Mouse (Mus musculus): ENCODE measurements around the gene Arhgef12. TPM values are rescaled to one million over a fixed set of nuclear protein-coding genes. Genes with fewer than 3 reads are reported as not detected.

The Arhgef12 gene
- polyA plus RNA-seq, 1 experiment from 2014 or later, result 13.0 TPM

GRCm38 (mm10) chr9:42962506-42962905, 144.5 kb downstream of the Arhgef12 start:
- Histone ChIP-seq H3K36me3 (ENCODE audit: insufficient read depth, low read length) (peaks cover 12% of the 10 kb centered on the region), H3K9me3 (ENCODE audit: low read length) (no peaks in the 10 kb centered on the region), H3K27ac (ENCODE audit: low read length) (no peak overlapping the region), H3K9ac (replicated peaks; ENCODE audit: low read length) (no peak overlapping the region), H3K4me3 (ENCODE audit: low read length) (no peak overlapping the region), H3K4me2 (replicated peaks; ENCODE audit: low read depth, low read length) (no peak overlapping the region), H3K4me1 (ENCODE audit: insufficient read depth, low read length) (no peaks in the 10 kb centered on the region), H3K27me3 (ENCODE audit: insufficient read depth, low read length) (no peaks in the 10 kb centered on the region)
- ATAC-seq (ENCODE audit: low FRiP score, low TSS enrichment), result peak; percentile 12; the same call in 1 of the 2 replicates
- 74% methylated on average over 6 of the region's 6 CpGs for WGBS

DNA sequence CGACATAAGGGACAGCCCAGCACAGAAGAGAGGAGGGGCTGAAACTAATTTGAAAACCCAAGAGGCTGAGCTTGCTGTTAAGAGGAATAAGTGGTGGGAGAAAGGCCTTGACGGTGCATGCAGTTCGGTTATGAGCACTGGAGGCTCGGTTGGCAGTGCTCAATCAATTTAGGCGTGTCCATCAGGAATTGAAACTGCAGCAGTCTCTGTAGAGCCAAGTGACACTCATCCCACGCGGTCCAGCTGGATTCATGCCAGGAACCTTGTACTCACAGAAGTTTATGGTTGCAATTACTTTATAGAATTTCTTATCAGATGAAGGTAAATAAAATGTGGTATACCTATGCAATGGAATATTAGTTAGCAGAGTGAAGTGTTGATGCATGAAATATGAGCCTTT, 148.6 kb downstream of the Arhgef12 start:
- H3K4me2 ChIP-seq (replicated peaks; ENCODE audit: low read depth, low read length), result no peak overlapping the region
- no peaks in the 10 kb centered on the region; the same call in 1 of the 2 replicates for H3K9me3 ChIP-seq (ENCODE audit: low read length)
- H3K9ac ChIP-seq (replicated peaks; ENCODE audit: low read length), result no peak overlapping the region
- ATAC-seq (ENCODE audit: low FRiP score, low TSS enrichment), result no peak
- H3K4me3 ChIP-seq (ENCODE audit: low read length), result no peak overlapping the region
- H3K27me3 ChIP-seq (ENCODE audit: insufficient read depth, low read length), result no peaks in the 10 kb centered on the region
- H3K4me1 ChIP-seq (ENCODE audit: insufficient read depth, low read length), result no peaks in the 10 kb centered on the region
- no peak overlapping the region for H3K27ac ChIP-seq (ENCODE audit: low read length)
- 57% methylated on average over 7 of the region's 7 CpGs for WGBS
- H3K36me3 ChIP-seq (ENCODE audit: insufficient read depth, low read length), result no peaks in the 10 kb centered on the region

DNA sequence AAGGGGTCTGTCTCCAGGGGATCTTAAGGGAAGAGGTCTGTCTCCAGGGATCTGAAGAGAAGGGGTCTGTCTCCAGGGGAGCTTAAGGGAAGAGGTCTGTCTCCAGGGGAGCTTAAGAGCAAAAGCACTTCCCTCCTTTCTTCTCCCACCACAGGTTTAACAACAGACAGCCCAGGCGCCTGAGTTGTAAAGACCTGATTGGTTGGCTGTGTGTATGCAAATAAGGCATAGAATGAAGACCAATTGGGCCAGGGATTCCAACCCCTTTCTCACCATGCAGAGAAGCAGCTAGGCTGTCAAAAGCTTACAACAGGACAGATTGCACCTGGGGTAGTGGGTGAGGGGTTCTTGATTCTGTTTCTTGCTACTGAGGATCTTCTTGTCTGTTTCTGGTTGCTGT, 158.7 kb downstream of the Arhgef12 start:
- WGBS, result 73% methylated on average over 1 of the region's 1 CpGs
- Histone ChIP-seq H3K27me3 (ENCODE audit: insufficient read depth, low read length) (0 out of 2 replicates have a peak, but pooled peaks cover 2% of the 10 kb centered on the region), H3K27ac (ENCODE audit: low read length) (no peak overlapping the region), H3K4me1 (ENCODE audit: insufficient read depth, low read length) (peaks cover 4% of the 10 kb centered on the region), H3K4me3 (ENCODE audit: low read length) (no peak overlapping the region), H3K9ac (replicated peaks; ENCODE audit: low read length) (no peak overlapping the region), H3K4me2 (replicated peaks; ENCODE audit: low read depth, low read length) (no peak overlapping the region), H3K36me3 (ENCODE audit: insufficient read depth, low read length) (no peaks in the 10 kb centered on the region), H3K9me3 (ENCODE audit: low read length) (no peaks in the 10 kb centered on the region)
- ATAC-seq (ENCODE audit: low FRiP score, low TSS enrichment), result no peak

DNA sequence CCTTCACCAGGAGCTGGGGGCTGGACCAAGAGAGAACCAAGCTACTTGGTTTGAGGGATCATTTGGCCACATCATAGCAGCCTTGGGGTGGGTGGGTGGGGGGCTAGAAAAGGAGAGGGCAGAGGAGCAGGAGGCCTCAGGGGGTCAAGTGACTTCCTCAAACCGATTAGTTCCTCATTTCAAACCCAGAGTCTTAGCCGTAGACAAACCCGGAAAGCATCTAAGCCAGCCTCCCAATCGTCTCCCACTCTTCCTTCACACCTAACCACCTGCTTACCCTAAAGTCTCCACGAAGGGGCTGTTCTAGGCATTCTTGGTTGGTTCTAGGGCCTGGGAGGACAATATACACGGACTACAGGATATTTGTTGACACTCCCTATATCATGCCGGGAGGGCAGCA, 161.9 kb downstream of the Arhgef12 start:
- H3K9ac ChIP-seq (replicated peaks; ENCODE audit: low read length), result no peak overlapping the region
- no peaks in the 10 kb centered on the region for H3K9me3 ChIP-seq (ENCODE audit: low read length)
- H3K4me1 ChIP-seq (ENCODE audit: insufficient read depth, low read length), result peaks cover 22% of the 10 kb centered on the region
- H3K36me3 ChIP-seq (ENCODE audit: insufficient read depth, low read length), result no peaks in the 10 kb centered on the region
- no peak overlapping the region for H3K4me3 ChIP-seq (ENCODE audit: low read length)
- 61% methylated on average over 7 of the region's 7 CpGs for WGBS
- ATAC-seq (ENCODE audit: low FRiP score, low TSS enrichment), result no peak
- peak overlapping the region; percentile 99; the same call in 1 of the 2 replicates for H3K4me2 ChIP-seq (replicated peaks; ENCODE audit: low read depth, low read length)
- H3K27ac ChIP-seq (ENCODE audit: low read length), result no peak overlapping the region
- 0 out of 2 replicates have a peak, but pooled peaks cover 2% of the 10 kb centered on the region for H3K27me3 ChIP-seq (ENCODE audit: insufficient read depth, low read length)

DNA sequence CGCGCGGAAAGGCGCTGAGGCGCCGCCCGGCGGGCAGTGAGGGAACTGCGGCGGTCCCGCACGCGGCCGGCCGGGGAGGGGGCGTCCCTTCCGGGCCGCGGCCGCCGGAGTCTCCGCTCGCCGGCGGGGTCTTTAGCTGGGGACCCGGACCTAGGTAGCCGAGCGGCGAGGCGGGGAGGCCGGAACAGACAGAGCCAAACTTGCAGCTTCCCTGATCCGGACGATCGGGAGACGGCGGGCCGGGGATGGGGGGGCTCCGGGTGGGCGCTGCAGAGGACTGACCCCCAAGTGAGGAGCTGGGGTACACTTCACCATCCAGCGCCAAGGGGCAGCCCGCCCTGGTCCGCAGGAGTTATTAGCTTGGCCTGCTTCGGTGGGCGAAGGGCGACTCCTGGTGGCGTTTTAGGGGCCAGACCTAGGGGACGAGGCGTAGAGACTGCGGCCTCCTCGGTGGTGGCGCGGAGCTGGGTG, 162.5 kb downstream of the Arhgef12 start:
- Histone ChIP-seq H3K4me2 (replicated peaks; ENCODE audit: low read depth, low read length) (peak overlapping the region; percentile 99), H3K36me3 (ENCODE audit: insufficient read depth, low read length) (no peaks in the 10 kb centered on the region), H3K9ac (replicated peaks; ENCODE audit: low read length) (peak overlapping the region; percentile 83), H3K27me3 (ENCODE audit: insufficient read depth, low read length) (0 out of 2 replicates have a peak, but pooled peaks cover 2% of the 10 kb centered on the region), H3K9me3 (ENCODE audit: low read length) (no peaks in the 10 kb centered on the region), H3K4me1 (ENCODE audit: insufficient read depth, low read length) (peaks cover 22% of the 10 kb centered on the region), H3K27ac (ENCODE audit: low read length) (no peak overlapping the region), H3K4me3 (ENCODE audit: low read length) (peak overlapping the region; percentile 74)
- ATAC-seq (ENCODE audit: low FRiP score, low TSS enrichment), result peak; percentile 94
- WGBS, result under 1% methylated on average over 33 of the region's 52 CpGs

- Histone ChIP-seq H3K36me3 (ENCODE audit: insufficient read depth, low read length) (no peaks in the 10 kb centered on the region), H3K4me2 (replicated peaks; ENCODE audit: low read depth, low read length) (peak within 1 kb of the TSS; percentile 99), H3K27me3 (ENCODE audit: insufficient read depth, low read length) (0 out of 2 replicates have a peak, but pooled peaks cover 2% of the 10 kb centered on the region), H3K27ac (ENCODE audit: low read length) (no peak within 1 kb of the TSS), H3K9ac (replicated peaks; ENCODE audit: low read length) (peak within 1 kb of the TSS; percentile 83), H3K4me1 (ENCODE audit: insufficient read depth, low read length) (peaks cover 24% of the 10 kb centered on the region), H3K4me3 (ENCODE audit: low read length) (peak within 1 kb of the TSS; percentile 74), H3K9me3 (ENCODE audit: low read length) (no peaks in the 10 kb centered on the region)
- under 1% methylated on average over 59 of the region's 68 CpGs for WGBS
- ATAC-seq (ENCODE audit: low FRiP score, low TSS enrichment), result peak; percentile 82
Observed at GRCm38 (mm10) chr9:42943781-42944535, 163.1 kb downstream of the Arhgef12 start, which contains the start of gene Grik4. Gene Grik4, minus strand, starts transcription at chr9:42944493.

GRCm38 (mm10) chr9:42943057-42943529, 163.9 kb downstream of the Arhgef12 start:
- peak overlapping the region; percentile 83 for H3K9ac ChIP-seq (replicated peaks; ENCODE audit: low read length)
- ATAC-seq (ENCODE audit: low FRiP score, low TSS enrichment), result peak; percentile 24; the same call in 1 of the 2 replicates
- WGBS, result 5% methylated on average over 9 of the region's 9 CpGs

GRCm38 (mm10) chr9:42942148-42942547, 164.9 kb downstream of the Arhgef12 start:
- Histone ChIP-seq H3K9me3 (ENCODE audit: low read length) (no peaks in the 10 kb centered on the region), H3K4me1 (ENCODE audit: insufficient read depth, low read length) (peaks cover 24% of the 10 kb centered on the region), H3K27me3 (ENCODE audit: insufficient read depth, low read length) (0 out of 2 replicates have a peak, but pooled peaks cover 2% of the 10 kb centered on the region), H3K36me3 (ENCODE audit: insufficient read depth, low read length) (no peaks in the 10 kb centered on the region), H3K27ac (ENCODE audit: low read length) (no peak overlapping the region), H3K4me3 (ENCODE audit: low read length) (no peak overlapping the region), H3K4me2 (replicated peaks; ENCODE audit: low read depth, low read length) (no peak overlapping the region), H3K9ac (replicated peaks; ENCODE audit: low read length) (no peak overlapping the region)
- WGBS, result 62% methylated on average over 4 of the region's 4 CpGs
- ATAC-seq (ENCODE audit: low FRiP score, low TSS enrichment), result no peak

More at GRCm38 (mm10) chr9:42943057-42943529, 163.9 kb downstream of the Arhgef12 start:
- Histone ChIP-seq H3K27me3 (ENCODE audit: insufficient read depth, low read length) (0 out of 2 replicates have a peak, but pooled peaks cover 2% of the 10 kb centered on the region), H3K9me3 (ENCODE audit: low read length) (no peaks in the 10 kb centered on the region), H3K36me3 (ENCODE audit: insufficient read depth, low read length) (no peaks in the 10 kb centered on the region), H3K4me3 (ENCODE audit: low read length) (peak overlapping the region; percentile 74), H3K27ac (ENCODE audit: low read length) (no peak overlapping the region), H3K4me1 (ENCODE audit: insufficient read depth, low read length) (peaks cover 24% of the 10 kb centered on the region), H3K4me2 (replicated peaks; ENCODE audit: low read depth, low read length) (peak overlapping the region; percentile 99)

DNA sequence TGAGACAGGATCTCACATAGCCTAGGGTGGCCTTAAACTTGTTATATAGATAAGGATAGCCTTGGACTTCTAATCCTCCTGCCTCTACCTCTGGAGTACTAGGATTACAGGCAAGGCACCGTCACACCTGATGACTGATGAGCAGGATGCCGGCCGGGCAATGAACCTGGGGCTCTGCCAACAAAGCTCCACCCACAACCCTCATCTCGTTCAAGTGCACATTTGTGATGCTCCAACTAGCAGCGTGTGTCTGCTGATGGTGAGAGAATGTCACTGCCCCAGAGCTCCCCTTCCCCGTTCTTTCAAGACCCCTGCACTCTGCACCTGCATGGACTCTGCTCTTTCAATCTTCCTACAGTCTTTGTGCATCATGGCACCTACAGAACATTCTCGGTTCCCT, 174.9 kb downstream of the Arhgef12 start:
- no peak overlapping the region for H3K4me2 ChIP-seq (replicated peaks; ENCODE audit: low read depth, low read length)
- no peak overlapping the region for H3K9ac ChIP-seq (replicated peaks; ENCODE audit: low read length)
- no peak overlapping the region for H3K4me3 ChIP-seq (ENCODE audit: low read length)
- 27% methylated on average over 7 of the region's 7 CpGs for WGBS
- peaks cover 11% of the 10 kb centered on the region for H3K4me1 ChIP-seq (ENCODE audit: insufficient read depth, low read length)
- no peaks in the 10 kb centered on the region for H3K9me3 ChIP-seq (ENCODE audit: low read length)
- ATAC-seq (ENCODE audit: low FRiP score, low TSS enrichment), result no peak
- no peaks in the 10 kb centered on the region for H3K36me3 ChIP-seq (ENCODE audit: insufficient read depth, low read length)
- no peaks in the 10 kb centered on the region for H3K27me3 ChIP-seq (ENCODE audit: insufficient read depth, low read length)
- H3K27ac ChIP-seq (ENCODE audit: low read length), result no peak overlapping the region

GRCm38 (mm10) chr9:42927498-42927897, 179.5 kb downstream of the Arhgef12 start:
- Histone ChIP-seq H3K4me2 (replicated peaks; ENCODE audit: low read depth, low read length) (no peak overlapping the region), H3K27ac (ENCODE audit: low read length) (no peak overlapping the region), H3K36me3 (ENCODE audit: insufficient read depth, low read length) (no peaks in the 10 kb centered on the region), H3K9me3 (ENCODE audit: low read length) (no peaks in the 10 kb centered on the region), H3K4me1 (ENCODE audit: insufficient read depth, low read length) (peaks cover 21% of the 10 kb centered on the region), H3K4me3 (ENCODE audit: low read length) (no peak overlapping the region), H3K9ac (replicated peaks; ENCODE audit: low read length) (no peak overlapping the region), H3K27me3 (ENCODE audit: insufficient read depth, low read length) (no peaks in the 10 kb centered on the region)
- 53% methylated on average over 10 of the region's 10 CpGs for WGBS
- ATAC-seq (ENCODE audit: low FRiP score, low TSS enrichment), result peak; percentile 25; the same call in 1 of the 2 replicates

All from kidney, embryonic 16.5 days (tissue).